Mouse (Mus musculus) testis, adult 2 months (tissue): Measurements from ENCODE around the gene March1.

ENCODE experiments used
- CTCF ChIP-seq: fragments of 200-500 bp; IDR thresholded peaks from 2 replicates; pipeline ENCODE4 v1.5.1; 2012; ENCODE audit warnings: low read depth, mild to moderate bottlenecking, inconsistent platforms, low read length, moderate library complexity; ENCODE audit not compliant: control insufficient read depth, insufficient read depth, insufficient replicate concordance
- POLR2A ChIP-seq: fragments of 200-500 bp; IDR thresholded peaks from 2 replicates; pipeline ENCODE4 v1.6.1; 2012; ENCODE audit warnings: low read depth, mild to moderate bottlenecking, inconsistent platforms, low read length, moderate library complexity; ENCODE audit not compliant: control insufficient read depth

DNA sequence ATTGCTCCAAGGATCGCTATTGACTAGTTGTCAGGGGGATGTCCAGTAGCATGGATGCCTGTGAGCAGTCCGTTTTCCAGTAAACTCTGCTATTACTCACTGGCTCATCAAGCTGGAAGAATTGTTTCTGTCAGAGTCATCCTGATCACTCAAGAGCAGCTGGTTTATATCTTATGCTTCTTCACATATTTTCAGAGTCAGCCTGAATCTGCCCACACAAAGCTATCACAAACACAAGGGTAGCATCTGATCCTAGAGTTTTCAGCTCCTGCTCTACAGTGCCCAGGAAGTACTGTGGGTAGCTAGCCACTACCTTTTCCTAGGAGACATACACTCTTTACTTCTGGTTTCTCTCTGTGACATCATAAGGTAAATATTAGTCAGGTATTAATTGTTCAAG lies 405.1 kb downstream of the March1 start:
- TF ChIP-seq CTCF (no peak), POLR2A (no peak)
